ENCODE assay signal across 9 mouse cellular contexts in genomic region chr10:60148087-60148486, GRCm38 (mm10). TPM values are rescaled to one million over a fixed set of nuclear protein-coding genes. Genes with fewer than 3 reads are reported as not detected.
DNase-seq lines count a peak whose midpoint lies in the region; ATAC-seq lines count a peak whose summit lies in the region.
"Had no signal": no experiment of that assay in that cellular context is flagged by ENCODE, and none has a peak within 500 bp of the region (broad histone marks: within the 10 kb centered on the region; RNA-seq: fewer than 3 reads in every experiment).

No protein-coding gene starts in this region.

- H3K9ac ChIP-seq in forebrain, embryonic 16.5 days (replicated peaks; ENCODE audit: low read depth, low read length), result no peak overlapping the region
- H3K9ac ChIP-seq in hindbrain, embryonic 13.5 days, result no peak overlapping the region
- H3K9ac ChIP-seq: lung, embryonic 15.5 days had no signal

- no peaks in the 10 kb centered on the region for H3K9me3 ChIP-seq in forebrain, embryonic 16.5 days (ENCODE audit: control insufficient read depth, low read length)
- no peaks in the 10 kb centered on the region for H3K9me3 ChIP-seq in hindbrain, embryonic 13.5 days
- H3K9me3 ChIP-seq: lung, embryonic 15.5 days had no signal

- DNase-seq in T-cell, adult 2 months (ENCODE audit: low spot score), result peak; percentile 70
- DNase-seq in cerebellum, adult 18-20 months, result peak; percentile 76 to 88
- peak; percentile 73 to 91 for DNase-seq in layer of hippocampus, postnatal 25 days (ENCODE audit: extremely low spot score in 1 of 2, low spot score in 1 of 2)
- peak; percentile 87 for DNase-seq in mesoderm, embryonic 11.5 days (ENCODE audit: low read depth, low spot score)
- DNase-seq in skeletal muscle tissue, adult 2 months (ENCODE audit: low read depth, low spot score), result peak; percentile 65
- DNase-seq in urinary bladder, postnatal 4 days (ENCODE audit: low spot score in 2 of 2), result peak; percentile 57 to 86

- peak; percentile 54; the same call in 1 of the 2 replicates for ATAC-seq in forebrain, embryonic 16.5 days
- ATAC-seq in hindbrain, embryonic 13.5 days (ENCODE audit: low FRiP score), result peak; percentile 64

- no peak overlapping the region for H3K27ac ChIP-seq in forebrain, embryonic 16.5 days (ENCODE audit: low read length)
- no peak overlapping the region for H3K27ac ChIP-seq in hindbrain, embryonic 13.5 days
- H3K27ac ChIP-seq: lung, embryonic 15.5 days had no signal

- H3K27me3 ChIP-seq in forebrain, embryonic 16.5 days (replicated peaks; ENCODE audit: control insufficient read depth, insufficient read depth, low read length), result no peaks in the 10 kb centered on the region
- no peaks in the 10 kb centered on the region; the same call in 1 of the 2 replicates for H3K27me3 ChIP-seq in hindbrain, embryonic 13.5 days
- H3K27me3 ChIP-seq: lung, embryonic 15.5 days had no signal

- no peak overlapping the region for H3K4me2 ChIP-seq in forebrain, embryonic 16.5 days (ENCODE audit: low read length)
- H3K4me2 ChIP-seq in hindbrain, embryonic 13.5 days, result no peak overlapping the region
- H3K4me2 ChIP-seq: lung, embryonic 15.5 days had no signal

- no peak overlapping the region for H3K4me3 ChIP-seq in forebrain, embryonic 16.5 days (replicated peaks; ENCODE audit: low read length)
- no peak overlapping the region for H3K4me3 ChIP-seq in hindbrain, embryonic 13.5 days
- H3K4me3 ChIP-seq: lung, embryonic 15.5 days had no signal

- H3K4me1 ChIP-seq in forebrain, embryonic 16.5 days (replicated peaks; ENCODE audit: control insufficient read depth, insufficient read depth, low read length), result no peaks in the 10 kb centered on the region
- H3K4me1 ChIP-seq in hindbrain, embryonic 13.5 days (replicated peaks), result no peaks in the 10 kb centered on the region
- H3K4me1 ChIP-seq: lung, embryonic 15.5 days had no signal

- WGBS in forebrain, embryonic 16.5 days, result 0% methylated on average over 5 of the region's 5 CpGs
- WGBS in hindbrain, embryonic 13.5 days, result 1% methylated on average over 5 of the region's 5 CpGs

- H3K36me3 ChIP-seq in forebrain, embryonic 16.5 days (ENCODE audit: control insufficient read depth, insufficient read depth), result no peaks in the 10 kb centered on the region
- H3K36me3 ChIP-seq in hindbrain, embryonic 13.5 days, result no peaks in the 10 kb centered on the region
- H3K36me3 ChIP-seq: lung, embryonic 15.5 days had no signal

RNA-seq across cellular contexts. Expression of gene Spock2, which starts 42.1 kb away (rescaled TPM):
- polyA plus RNA-seq in forebrain, embryonic 16.5 days (2015; fragmentation: Nextera tagmentation; extraction: Ambion mirVana), result 52.6 and 68.6 TPM in 2 replicates
- 67.9 and 76.3 TPM in 2 replicates for polyA plus RNA-seq in hindbrain, embryonic 13.5 days (2015; fragmentation: Nextera tagmentation; extraction: Ambion mirVana)
- 100 to 1,000 TPM; 509 to 518 TPM for total RNA-seq in layer of hippocampus, postnatal 25 days (2021)
